Mouse (Mus musculus) G1E (cell line): Measurements from ENCODE around the gene Vmn2r89. TPM values are rescaled to one million over a fixed set of nuclear protein-coding genes. Genes with fewer than 3 reads are reported as not detected.
"Not testable (repeated sequence)": the region's sequence is repeated elsewhere in the genome, so short reads cannot be mapped to it uniquely, and the experiment has no call there.

Experiments
- ATAC-seq: 2 replicates; pipeline ENCODE4 v1.8.0; 2016; ENCODE audit warnings: mild to moderate bottlenecking; ENCODE audit not compliant: insufficient number of reproducible peaks, poor library complexity, low FRiP score, severe bottlenecking; ENCODE audit errors: extremely low read depth
- DNase-seq: peaks from one replicate; pipeline ENCODE4 v3.0.0; 2012; ENCODE audit warnings: low spot score
- H3K27me3 ChIP-seq: 2 replicates; pipeline ENCODE4 v1.6.1; 2012; ENCODE audit warnings: mild to moderate bottlenecking, low read length, inconsistent platforms; ENCODE audit not compliant: insufficient read depth
- H3K36me3 ChIP-seq: replicated peaks from 2 replicates; pipeline ENCODE3; 2012; ENCODE audit warnings: mild to moderate bottlenecking, inconsistent platforms
- H3K4me1 ChIP-seq: 2 replicates; pipeline ENCODE4 v1.6.1; 2012; ENCODE audit warnings: low read depth, low read length, inconsistent platforms, mixed read lengths; ENCODE audit not compliant: insufficient read depth
- H3K4me3 ChIP-seq: 2 replicates; pipeline ENCODE4 v1.5.1; 2012; ENCODE audit warnings: low read depth, mild to moderate bottlenecking, inconsistent platforms, low read length, moderate library complexity, mixed read lengths
- H3K9me3 ChIP-seq: replicated peaks from 2 replicates; pipeline ENCODE4 v1.6.1; 2012; ENCODE audit warnings: inconsistent platforms
- CTCF ChIP-seq: IDR thresholded peaks from 2 replicates; pipeline ENCODE4 v1.5.1; 2012; ENCODE audit warnings: low read depth, low read length, inconsistent platforms, mixed read lengths
- GATA1 ChIP-seq: IDR thresholded peaks from 2 replicates; pipeline ENCODE4 v1.6.1; 2012; ENCODE audit warnings: borderline replicate concordance, low read length, inconsistent platforms, mixed read lengths
- GATA2 ChIP-seq: IDR thresholded peaks from 2 replicates; pipeline ENCODE4 v1.6.1; 2012; ENCODE audit warnings: low read depth, low read length, inconsistent platforms, borderline replicate concordance
- POLR2AphosphoS5 ChIP-seq: IDR thresholded peaks from 2 replicates; pipeline ENCODE4 v1.6.1; 2012; ENCODE audit warnings: low read depth, low read length, inconsistent platforms; ENCODE audit not compliant: insufficient replicate concordance
- TAL1 ChIP-seq: conservative IDR thresholded peaks from 2 replicates; pipeline ENCODE4 v1.6.1; 2012; ENCODE audit warnings: low read depth, low read length, inconsistent platforms, mixed read lengths
- polyA plus RNA-seq: library from polyadenylated mRNA; stranded (reverse); fragments of >175 nt; gene quantifications from 2 replicates; pipeline ENCODE4 v1.2.3, GENCODE M21; 2012
- total RNA-seq, 2 experiments: library from RNA; stranded (forward) in 1 of 2; stranded (reverse) in 1 of 2; fragments of 200-1000 nt in 1 of 2; fragments of >200 nt in 1 of 2; fragmentation: Nextera tagmentation in 1 of 2; gene quantifications; 2 replicates each; pipeline ENCODE4 v1.2.3; 2014 to 2017

Vmn2r89 gene
- total RNA-seq (2014; fragmentation: Nextera tagmentation): not detected in 2 replicates
- 0.05 and 0.06 TPM in 2 replicates for total RNA-seq (2017)
- polyA plus RNA-seq: not detected in 2 replicates

- not testable (repeated sequence) for H3K4me3 ChIP-seq, H3K4me1 ChIP-seq, H3K27me3 ChIP-seq, H3K36me3 ChIP-seq, ATAC-seq, H3K9me3 ChIP-seq, DNase-seq
Observed at GRCm38 (mm10) chr14:51451557-51451956, at the start of gene Vmn2r89. TSS of gene Vmn2r89 (plus strand) at chr14:51451857.

GRCm38 (mm10) chr14:51410520-51410919, 41.1 kb upstream of the Vmn2r89 start, which contains the start of gene Vmn2r88:
TSS of gene Vmn2r88 (plus strand) at chr14:51410820.
- no peaks in the 10 kb centered on the region for H3K4me1 ChIP-seq

GRCm38 (mm10) chr14:51423885-51424284, 27.8 kb upstream of the Vmn2r89 start:
- Histone ChIP-seq H3K27me3 (no peaks in the 10 kb centered on the region), H3K4me1 (no peaks in the 10 kb centered on the region), H3K9me3 (no peaks in the 10 kb centered on the region), H3K4me3 (no peak overlapping the region), H3K36me3 (no peaks in the 10 kb centered on the region)
- DNase-seq (no peak), ATAC-seq (no peak)
- no peak for TF ChIP-seq CTCF
- no peak for TF ChIP-seq TAL1
- TF ChIP-seq GATA2: no peak
- TF ChIP-seq POLR2AphosphoS5: no peak
- no peak for TF ChIP-seq GATA1

More at GRCm38 (mm10) chr14:51410520-51410919, 41.1 kb upstream of the Vmn2r89 start, which contains the start of gene Vmn2r88:
- TF ChIP-seq GATA2 (no peak), CTCF (no peak), GATA1 (no peak), POLR2AphosphoS5 (no peak), TAL1 (no peak)
- ATAC-seq: no peak
- no peak within 1 kb of the TSS for H3K4me3 ChIP-seq
- no peak for DNase-seq
- H3K27me3 ChIP-seq: no peaks in the 10 kb centered on the region
- H3K36me3 ChIP-seq: no peaks in the 10 kb centered on the region
- no peaks in the 10 kb centered on the region for H3K9me3 ChIP-seq

GRCm38 (mm10) chr14:51430138-51430537, 21.5 kb upstream of the Vmn2r89 start:
- H3K4me1 ChIP-seq, H3K36me3 ChIP-seq, DNase-seq, H3K9me3 ChIP-seq, ATAC-seq, H3K4me3 ChIP-seq, H3K27me3 ChIP-seq: not testable (repeated sequence)

GRCm38 (mm10) chr14:51434546-51434945, 17.1 kb upstream of the Vmn2r89 start:
- H3K27me3 ChIP-seq: no peaks in the 10 kb centered on the region
- peak overlapping the region; percentile 51; the same call in 1 of the 2 replicates for H3K4me3 ChIP-seq
- H3K4me1 ChIP-seq: no peaks in the 10 kb centered on the region
- TF ChIP-seq POLR2AphosphoS5 (no peak), CTCF (no peak)
- no peaks in the 10 kb centered on the region for H3K36me3 ChIP-seq
- no peak for DNase-seq
- peaks cover 22% of the 10 kb centered on the region for H3K9me3 ChIP-seq
- ATAC-seq: no peak

GRCm38 (mm10) chr14:51435020-51435419, 16.6 kb upstream of the Vmn2r89 start:
- ATAC-seq (no peak), DNase-seq (no peak)
- Histone ChIP-seq H3K9me3 (peaks cover 22% of the 10 kb centered on the region), H3K27me3 (no peaks in the 10 kb centered on the region), H3K4me1 (no peaks in the 10 kb centered on the region), H3K36me3 (no peaks in the 10 kb centered on the region), H3K4me3 (peak overlapping the region; percentile 51; the same call in 1 of the 2 replicates)
- TF ChIP-seq TAL1: no peak
- no peak for TF ChIP-seq POLR2AphosphoS5
- no peak for TF ChIP-seq GATA1
- TF ChIP-seq GATA2: no peak
- no peak for TF ChIP-seq CTCF

- ATAC-seq (no peak), DNase-seq (no peak)
- H3K4me1 ChIP-seq: no peaks in the 10 kb centered on the region
- H3K27me3 ChIP-seq: no peaks in the 10 kb centered on the region
- no peaks in the 10 kb centered on the region for H3K36me3 ChIP-seq
- H3K9me3 ChIP-seq: peaks cover 22% of the 10 kb centered on the region
- H3K4me3 ChIP-seq: no peak overlapping the region
- TF ChIP-seq POLR2AphosphoS5: no peak
- TF ChIP-seq GATA1: no peak
- no peak for TF ChIP-seq GATA2
- no peak for TF ChIP-seq CTCF
- TF ChIP-seq TAL1: no peak
Observed at GRCm38 (mm10) chr14:51438955-51439354, 12.7 kb upstream of the Vmn2r89 start.

- H3K4me1 ChIP-seq, H3K9me3 ChIP-seq, H3K36me3 ChIP-seq, ATAC-seq, H3K27me3 ChIP-seq, DNase-seq, H3K4me3 ChIP-seq: not testable (repeated sequence)
Observed at GRCm38 (mm10) chr14:51480278-51480677, 28.6 kb downstream of the Vmn2r89 start.

- H3K27me3 ChIP-seq, H3K9me3 ChIP-seq, H3K36me3 ChIP-seq, DNase-seq, H3K4me1 ChIP-seq, ATAC-seq: not testable (repeated sequence)
- H3K4me3 ChIP-seq: peak overlapping the region; percentile 68
Observed at GRCm38 (mm10) chr14:51481332-51482015, 29.8 kb downstream of the Vmn2r89 start.
